Mouse (Mus musculus): ENCODE data around the gene Baiap2l1.

- TF ChIP-seq CTCF (IDR thresholded peaks at IDR 0.05; ENCODE audit: low read depth) (no peak), EP300 (IDR thresholded peaks at IDR 0.05; ENCODE audit: low read depth) (no peak)
Observed at GRCm38 (mm10) chr5:144295357-144295756, 62.6 kb downstream of the Baiap2l1 start.

All from heart, postnatal 0 days (tissue).